Mouse (Mus musculus) adrenal gland, postnatal 4 days (tissue): Measurements from ENCODE around the gene Olfr1256. TPM values are rescaled to one million over a fixed set of nuclear protein-coding genes. Genes with fewer than 3 reads are reported as not detected.

ENCODE experiments used
- DNase-seq, 2 experiments: peaks; one replicate each; pipeline ENCODE4 v3.0.0; 2021 to 2022; ENCODE audit warnings: low spot score in 2 of 2, mixed read lengths in 2 of 2
- long read RNA-seq, 2 experiments: library from polyadenylated mRNA; stranded (forward); transcript quantifications; one replicate each; pipeline ENCODE4 v2.0.0; 2021
- total RNA-seq, 2 experiments: library from RNA; stranded (reverse); gene quantifications; 2 replicates each; pipeline ENCODE4 v1.2.3; 2021

Gene Olfr1256
- total RNA-seq, result not detected
- long read RNA-seq, experiment 1, result 0 reads
- long read RNA-seq, experiment 2, result 0 reads

DNA sequence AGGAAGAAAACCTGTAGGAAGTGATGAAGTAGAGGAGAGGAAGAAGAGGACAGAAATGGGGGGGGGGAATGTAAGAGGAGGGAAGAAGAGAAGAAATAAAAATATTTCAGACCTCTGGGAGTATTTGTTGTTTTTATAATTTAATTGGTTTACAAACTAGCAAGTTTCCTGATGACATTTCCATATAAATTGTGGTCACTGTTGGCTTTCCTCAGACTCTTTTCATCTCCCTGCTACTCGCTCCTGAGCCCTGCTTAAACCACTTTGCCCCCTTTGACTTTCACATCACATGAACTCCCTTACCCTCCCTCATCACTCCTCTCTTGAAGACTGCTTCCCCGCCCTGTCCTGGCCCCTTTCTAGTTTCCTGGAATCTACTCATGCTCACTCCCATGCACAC is at the start of gene Olfr1256:
Gene Olfr1256 (minus strand): TSS at position 101 of the 400 bp plus-strand sequence.
- no peak for DNase-seq

- no peak for DNase-seq
Measured at GRCm38 (mm10) chr2:89878137-89878536, 36.8 kb upstream of the Olfr1256 start, which contains the start of gene Olfr1257. Gene Olfr1257, plus strand, starts transcription at chr2:89878437.

GRCm38 (mm10) chr2:89849230-89849629 is 7.9 kb upstream of the Olfr1256 start:
- DNase-seq, result no peak

DNA sequence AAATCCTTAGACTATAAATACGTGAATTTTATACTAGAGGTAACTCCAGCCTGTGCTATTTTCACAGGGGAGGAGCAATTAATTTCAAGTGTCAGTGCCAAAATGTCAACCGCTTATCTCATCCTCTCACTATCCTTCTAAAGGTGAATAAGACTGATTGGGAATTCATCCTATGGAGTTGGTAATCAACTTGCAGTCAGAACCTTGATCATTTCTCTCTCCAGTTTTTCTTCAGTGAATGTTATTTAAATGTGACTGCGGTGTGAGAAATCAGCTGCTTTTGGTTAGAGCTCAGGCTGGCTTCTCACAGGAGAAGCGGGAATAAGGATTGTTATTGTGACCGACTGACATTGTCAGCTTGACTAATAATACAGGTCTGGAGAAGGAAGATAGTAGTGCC is 6.8 kb upstream of the Olfr1256 start, which contains the start of gene Olfr48:
Gene Olfr48 (minus strand): TSS at position 101 of the 400 bp plus-strand sequence.
- no peak for DNase-seq

GRCm38 (mm10) chr2:89820216-89820615 is 21.1 kb downstream of the Olfr1256 start:
- no peak for DNase-seq

DNA sequence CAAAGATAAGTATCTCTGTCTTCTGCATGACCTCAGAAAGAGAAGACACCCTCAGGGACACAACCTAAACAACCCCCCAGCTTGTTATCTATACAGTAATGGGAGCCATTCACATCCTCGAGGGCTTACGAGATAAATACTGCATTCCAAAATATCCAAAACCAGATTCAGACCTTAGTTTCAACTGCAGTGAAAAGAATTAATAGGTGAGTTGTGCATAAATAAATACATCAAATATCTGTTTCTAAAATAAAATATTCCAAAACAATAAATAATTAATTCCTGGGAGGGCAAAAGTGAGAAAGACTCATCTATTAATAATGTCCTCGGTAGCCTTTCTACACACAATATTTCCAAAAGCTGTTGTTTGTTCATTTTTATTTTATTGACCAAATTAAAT is 29.6 kb downstream of the Olfr1256 start, which contains the start of gene Olfr1255:
Gene Olfr1255 (plus strand): TSS at position 301 of the 400 bp plus-strand sequence.
- no peak for DNase-seq

DNA sequence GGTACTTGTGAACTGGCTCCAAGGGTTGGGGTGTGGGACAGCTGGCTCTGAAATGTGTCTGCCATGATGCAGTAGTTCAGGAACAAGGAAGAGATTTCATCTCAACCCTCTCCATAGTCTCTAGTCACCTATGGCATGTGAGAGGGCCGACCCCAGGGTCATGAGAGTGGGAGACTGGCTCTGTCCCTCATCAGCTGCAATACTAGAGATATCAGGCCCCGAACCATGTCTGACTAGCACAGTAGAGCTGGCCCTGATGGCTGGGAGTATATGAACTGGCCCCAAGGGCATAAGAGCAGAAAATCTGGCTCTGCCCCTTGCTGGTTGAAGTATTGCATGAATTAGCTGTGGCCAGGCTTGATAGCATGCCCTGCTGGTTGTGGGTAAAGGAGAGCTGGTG is 30.6 kb downstream of the Olfr1256 start:
- no peak for DNase-seq

DNA sequence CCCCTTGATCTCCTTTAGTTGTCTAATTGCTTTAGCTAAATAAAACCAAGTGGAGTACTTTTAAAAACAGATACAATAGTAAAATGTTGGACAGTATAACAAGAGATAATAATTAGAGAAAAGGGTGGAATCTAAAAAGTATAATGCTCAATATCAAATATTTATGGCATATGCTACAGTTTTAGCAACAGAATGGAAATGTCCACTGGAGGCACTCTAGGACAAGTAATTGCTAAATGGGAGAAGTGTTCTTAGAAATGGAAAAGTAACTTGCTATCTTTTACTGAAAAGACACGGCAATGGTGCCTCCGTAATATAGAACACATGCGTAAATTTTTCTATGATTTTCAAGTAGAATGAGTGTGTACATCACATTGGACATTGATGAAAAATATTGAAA is 41.8 kb downstream of the Olfr1256 start:
- no peak for DNase-seq

GRCm38 (mm10) chr2:89793519-89793918 is 47.8 kb downstream of the Olfr1256 start, which contains the start of gene Olfr1254:
Gene Olfr1254, minus strand, starts transcription at chr2:89793619.
- no peak for DNase-seq

Other genes starting within 250 kb of the Olfr1256 start
- gene Olfr1246, start 248.4 kb downstream of the Olfr1256 start, total RNA-seq, result not detected
- under 1 TPM in 1 of 2 experiments, not detected in 1; 0.06 TPM for gene Olfr1247, start 227.4 kb downstream of the Olfr1256 start, total RNA-seq
- gene Olfr1248, start 223.3 kb downstream of the Olfr1256 start, total RNA-seq, result not detected
- gene Olfr1249, start 206.6 kb downstream of the Olfr1256 start, total RNA-seq, result not detected
- not detected for gene Olfr1250, start 180.1 kb downstream of the Olfr1256 start, total RNA-seq
- not detected for gene Olfr1251, start 169.6 kb downstream of the Olfr1256 start, total RNA-seq
- gene Olfr1252, start 116.5 kb downstream of the Olfr1256 start, total RNA-seq, result not detected
- not detected for gene Olfr1253, start 84.5 kb downstream of the Olfr1256 start, total RNA-seq
- gene Olfr1254, start 47.9 kb downstream of the Olfr1256 start, total RNA-seq, result not detected
- gene Olfr1255, start 29.5 kb downstream of the Olfr1256 start, total RNA-seq, result not detected
- gene Olfr48, start 6.7 kb upstream of the Olfr1256 start, total RNA-seq, result not detected
- gene Olfr1257, start 36.9 kb upstream of the Olfr1256 start, total RNA-seq, result not detected
- not detected for gene Olfr1258, start 85.8 kb upstream of the Olfr1256 start, total RNA-seq
- not detected for gene Olfr1259, start 107.1 kb upstream of the Olfr1256 start, total RNA-seq
- gene Olfr1260, start 132.8 kb upstream of the Olfr1256 start, total RNA-seq, result not detected
- not detected for gene Olfr1261, start 149.7 kb upstream of the Olfr1256 start, total RNA-seq
- gene Olfr1262, start 158.6 kb upstream of the Olfr1256 start, total RNA-seq, result not detected
- not detected for gene Olfr1263, start 170.6 kb upstream of the Olfr1256 start, total RNA-seq
- not detected for gene Olfr1264, start 184.0 kb upstream of the Olfr1256 start, total RNA-seq
- not detected for gene Olfr1265, start 193.8 kb upstream of the Olfr1256 start, total RNA-seq
- not detected for gene Olfr140, start 222.0 kb upstream of the Olfr1256 start, total RNA-seq